In genomic region chr7:19926849-19927480, GRCm38 (mm10) we compare ENCODE assay signal across 19 mouse cellular contexts. TPM values are rescaled to one million over a fixed set of nuclear protein-coding genes. Genes with fewer than 3 reads are reported as not detected.
DNase-seq lines count a peak whose midpoint lies in the region; ATAC-seq lines count a peak whose summit lies in the region.
"Had no signal": no experiment of that assay in that cellular context is flagged by ENCODE, and none has a peak within 500 bp of the region (broad histone marks: within the 10 kb centered on the region; RNA-seq: fewer than 3 reads in every experiment).

No protein-coding gene starts in this region.

- H3K4me3 ChIP-seq in kidney, embryonic 16.5 days (ENCODE audit: low read length): no peak overlapping the region
- no peak overlapping the region for H3K4me3 ChIP-seq in forebrain, embryonic 11.5 days (ENCODE audit: low read depth, low read length)
- H3K4me3 ChIP-seq: embryonic facial prominence, embryonic 12.5 days; forebrain, embryonic 12.5 days; hindbrain, embryonic 13.5 days; midbrain, embryonic 15.5 days; neural tube, embryonic 15.5 days had no signal

- 68% methylated on average over 2 of the region's 2 CpGs for WGBS in kidney, embryonic 16.5 days
- 77% methylated on average over 2 of the region's 2 CpGs for WGBS in forebrain, embryonic 11.5 days

- H3K27me3 ChIP-seq in kidney, embryonic 16.5 days (ENCODE audit: insufficient read depth, low read length): no peaks in the 10 kb centered on the region
- no peaks in the 10 kb centered on the region for H3K27me3 ChIP-seq in forebrain, embryonic 11.5 days (ENCODE audit: control insufficient read depth, insufficient read depth, low read length)
- H3K27me3 ChIP-seq: forebrain, embryonic 12.5 days; midbrain, embryonic 15.5 days; neural tube, embryonic 15.5 days had no signal

- no peak overlapping the region for H3K9ac ChIP-seq in kidney, embryonic 16.5 days (replicated peaks; ENCODE audit: low read length)
- H3K9ac ChIP-seq in forebrain, embryonic 11.5 days (ENCODE audit: low read length): no peak overlapping the region
- H3K9ac ChIP-seq: embryonic facial prominence, embryonic 12.5 days; forebrain, embryonic 12.5 days; hindbrain, embryonic 13.5 days; midbrain, embryonic 15.5 days; neural tube, embryonic 15.5 days had no signal

- ATAC-seq in kidney, embryonic 16.5 days (ENCODE audit: low FRiP score, low TSS enrichment): no peak
- peak; percentile 67 for ATAC-seq in CD4-positive, CD25-positive, alpha-beta regulatory T cell, adult 4 months
- ATAC-seq in forebrain, embryonic 11.5 days (replicated peaks; ENCODE audit: low FRiP score): no peak
- no peak for ATAC-seq in megakaryocyte-erythroid progenitor cell, adult 5-6 weeks (replicated peaks; ENCODE audit: low FRiP score, low TSS enrichment, poor library complexity, severe bottlenecking)
- ATAC-seq: midbrain, embryonic 15.5 days had no signal

- H3K36me3 ChIP-seq in kidney, embryonic 16.5 days (ENCODE audit: insufficient read depth, low read length): no peaks in the 10 kb centered on the region
- no peaks in the 10 kb centered on the region for H3K36me3 ChIP-seq in forebrain, embryonic 11.5 days (ENCODE audit: control insufficient read depth, insufficient read depth, low read length)
- H3K36me3 ChIP-seq: embryonic facial prominence, embryonic 12.5 days; forebrain, embryonic 12.5 days; hindbrain, embryonic 13.5 days; midbrain, embryonic 15.5 days; neural tube, embryonic 15.5 days had no signal

- H3K4me2 ChIP-seq in kidney, embryonic 16.5 days (replicated peaks; ENCODE audit: low read depth, low read length): no peak overlapping the region
- H3K4me2 ChIP-seq in forebrain, embryonic 11.5 days (ENCODE audit: low read depth, low read length, severe bottlenecking): no peak overlapping the region
- H3K4me2 ChIP-seq: embryonic facial prominence, embryonic 12.5 days; forebrain, embryonic 12.5 days; hindbrain, embryonic 13.5 days; midbrain, embryonic 15.5 days; neural tube, embryonic 15.5 days had no signal

- H3K27ac ChIP-seq in kidney, embryonic 16.5 days (ENCODE audit: low read length): no peak overlapping the region
- no peak overlapping the region for H3K27ac ChIP-seq in forebrain, embryonic 11.5 days (ENCODE audit: low read depth, low read length)
- H3K27ac ChIP-seq: embryonic facial prominence, embryonic 12.5 days; forebrain, embryonic 12.5 days; hindbrain, embryonic 13.5 days; midbrain, embryonic 15.5 days; neural tube, embryonic 15.5 days had no signal

- H3K9me3 ChIP-seq in kidney, embryonic 16.5 days (ENCODE audit: low read length): no peaks in the 10 kb centered on the region
- no peaks in the 10 kb centered on the region for H3K9me3 ChIP-seq in forebrain, embryonic 11.5 days (ENCODE audit: control insufficient read depth, low read length)
- H3K9me3 ChIP-seq: embryonic facial prominence, embryonic 12.5 days; forebrain, embryonic 12.5 days; hindbrain, embryonic 13.5 days; midbrain, embryonic 15.5 days; neural tube, embryonic 15.5 days had no signal

- no peaks in the 10 kb centered on the region for H3K4me1 ChIP-seq in kidney, embryonic 16.5 days (ENCODE audit: insufficient read depth, low read length)
- no peaks in the 10 kb centered on the region for H3K4me1 ChIP-seq in forebrain, embryonic 11.5 days (replicated peaks; ENCODE audit: control insufficient read depth, insufficient read depth, low read length)
- H3K4me1 ChIP-seq: embryonic facial prominence, embryonic 12.5 days had no signal

- peak; percentile 42 for DNase-seq in adrenal gland, adult 2 months
- no peak for DNase-seq in adrenal gland, postnatal 4 days (ENCODE audit: low spot score in 2 of 2)
- peak; percentile 34 for DNase-seq in kidney, postnatal 10 days
- peak; percentile 47 to 69 for DNase-seq in kidney, postnatal 36 days
- no peak for DNase-seq in forebrain, embryonic 11.5 days (ENCODE audit: low spot score)
- DNase-seq: B cell, adult 2 months; cerebellum, adult 8-10 months; gastrocnemius, postnatal 36 days; left cerebral cortex, postnatal 4 days had no signal

RNA-seq across cellular contexts. Expression of gene Pvr, which starts 6.0 kb away (rescaled TPM):
- 10 to 100 TPM; 20.3 to 36.5 TPM for total RNA-seq in adrenal gland, adult 2 months (2021)
- polyA plus RNA-seq in adrenal gland, adult 2 months (2012; rRNA removed): 9.6 and 12.0 TPM in 2 replicates
- total RNA-seq in adrenal gland, postnatal 4 days (2021): 10 to 100 TPM; 21.6 to 22.0 TPM
- 11.8 and 16.0 TPM in 2 replicates for polyA plus RNA-seq in kidney, embryonic 16.5 days (2015; fragmentation: Nextera tagmentation; extraction: Ambion mirVana)
- 10 to 100 TPM; 22.2 to 24.7 TPM for polyA plus RNA-seq in CD4-positive, CD25-positive, alpha-beta regulatory T cell, adult 4 months (2017; shearing (Covaris generic))
- polyA plus RNA-seq in forebrain, embryonic 11.5 days (2014; fragmentation: Nextera tagmentation; extraction: Ambion mirVana): 2.6 and 2.8 TPM in 2 replicates
- 1.3 and 6.4 TPM in 2 replicates for total RNA-seq in megakaryocyte-erythroid progenitor cell, adult 5-6 weeks (2014; fragmentation: Nextera tagmentation)
- 0.85 and 0.91 TPM in 2 replicates for total RNA-seq in megakaryocyte-erythroid progenitor cell, adult 5-6 weeks (2017)

RNA-seq across cellular contexts. Expression of gene Igsf23, which starts 23.6 kb away (rescaled TPM):
- total RNA-seq in adrenal gland, adult 2 months (2021): not detected
- 0.12 TPM in 1 of 2 replicates, not detected in the other for polyA plus RNA-seq in adrenal gland, adult 2 months (2012; rRNA removed)
- under 1 TPM in 1 of 2 experiments, not detected in 1; 0.28 TPM for total RNA-seq in adrenal gland, postnatal 4 days (2021)
- 0.21 TPM in 1 of 2 replicates, not detected in the other for polyA plus RNA-seq in kidney, embryonic 16.5 days (2015; fragmentation: Nextera tagmentation; extraction: Ambion mirVana)
- polyA plus RNA-seq in CD4-positive, CD25-positive, alpha-beta regulatory T cell, adult 4 months (2017; shearing (Covaris generic)): 10 to 100 TPM; 11.1 to 17.6 TPM
- 0.13 TPM in 1 of 2 replicates, not detected in the other for polyA plus RNA-seq in forebrain, embryonic 11.5 days (2014; fragmentation: Nextera tagmentation; extraction: Ambion mirVana)
- total RNA-seq in megakaryocyte-erythroid progenitor cell, adult 5-6 weeks (2014; fragmentation: Nextera tagmentation): not detected in 2 replicates
- 0.50 TPM in 1 of 2 replicates, not detected in the other for total RNA-seq in megakaryocyte-erythroid progenitor cell, adult 5-6 weeks (2017)
- total RNA-seq: gastrocnemius, postnatal 36 days; left cerebral cortex, postnatal 4 days had no signal
- polyA plus RNA-seq: embryonic facial prominence, embryonic 12.5 days; forebrain, embryonic 12.5 days; midbrain, embryonic 15.5 days had no signal

RNA-seq across cellular contexts. Expression of gene Ceacam20, which starts 38.2 kb away (rescaled TPM):
- not detected for total RNA-seq in adrenal gland, adult 2 months (2021)
- 0.03 TPM in 1 of 2 replicates, not detected in the other for polyA plus RNA-seq in adrenal gland, adult 2 months (2012; rRNA removed)
- not detected for total RNA-seq in adrenal gland, postnatal 4 days (2021)
- polyA plus RNA-seq in kidney, embryonic 16.5 days (2015; fragmentation: Nextera tagmentation; extraction: Ambion mirVana): not detected in 2 replicates
- not detected for polyA plus RNA-seq in CD4-positive, CD25-positive, alpha-beta regulatory T cell, adult 4 months (2017; shearing (Covaris generic))
- polyA plus RNA-seq in forebrain, embryonic 11.5 days (2014; fragmentation: Nextera tagmentation; extraction: Ambion mirVana): not detected in 2 replicates
- total RNA-seq in megakaryocyte-erythroid progenitor cell, adult 5-6 weeks (2014; fragmentation: Nextera tagmentation): not detected in 2 replicates
- total RNA-seq in megakaryocyte-erythroid progenitor cell, adult 5-6 weeks (2017): not detected in 2 replicates
- total RNA-seq: gastrocnemius, postnatal 36 days; layer of hippocampus, adult 8-10 months; left cerebral cortex, postnatal 4 days had no signal
- polyA plus RNA-seq: embryonic facial prominence, embryonic 12.5 days; forebrain, embryonic 12.5 days; hindbrain, embryonic 13.5 days; liver, embryonic 16.5 days; midbrain, embryonic 15.5 days; neural tube, embryonic 15.5 days had no signal

RNA-seq across cellular contexts. Expression of gene Ceacam19, which starts 39.2 kb away (rescaled TPM):
- not detected for total RNA-seq in adrenal gland, adult 2 months (2021)
- not detected in 2 replicates for polyA plus RNA-seq in adrenal gland, adult 2 months (2012; rRNA removed)
- total RNA-seq in adrenal gland, postnatal 4 days (2021): not detected
- polyA plus RNA-seq in kidney, embryonic 16.5 days (2015; fragmentation: Nextera tagmentation; extraction: Ambion mirVana): 0.06 TPM in 1 of 2 replicates, not detected in the other
- not detected for polyA plus RNA-seq in CD4-positive, CD25-positive, alpha-beta regulatory T cell, adult 4 months (2017; shearing (Covaris generic))
- polyA plus RNA-seq in forebrain, embryonic 11.5 days (2014; fragmentation: Nextera tagmentation; extraction: Ambion mirVana): not detected in 2 replicates
- not detected in 2 replicates for total RNA-seq in megakaryocyte-erythroid progenitor cell, adult 5-6 weeks (2014; fragmentation: Nextera tagmentation)
- total RNA-seq in megakaryocyte-erythroid progenitor cell, adult 5-6 weeks (2017): not detected in 2 replicates
- total RNA-seq: gastrocnemius, postnatal 36 days; layer of hippocampus, adult 8-10 months; left cerebral cortex, postnatal 4 days had no signal
- polyA plus RNA-seq: embryonic facial prominence, embryonic 12.5 days; forebrain, embryonic 12.5 days; hindbrain, embryonic 13.5 days; liver, embryonic 16.5 days; midbrain, embryonic 15.5 days; neural tube, embryonic 15.5 days had no signal

Comparison
In these comparisons a context has a peak if more than half of its experiments do, and no peak if none do; other contexts are left out.
1. DNase-seq: peak in adrenal gland, adult 2 months (single experiment), kidney, postnatal 10 days (single experiment) and kidney, postnatal 36 days (2 of 2); none in adrenal gland, postnatal 4 days (0 of 2) and forebrain, embryonic 11.5 days (single experiment).